Mouse (Mus musculus) myocyte (in vitro differentiated cells): ENCODE results near the gene Muc1. TPM values are rescaled to one million over a fixed set of nuclear protein-coding genes. Genes with fewer than 3 reads are reported as not detected.

Experiments used
- H3K27me3 ChIP-seq: one replicate; pipeline ENCODE4 v1.6.1; 2011; ENCODE audit not compliant: control insufficient read depth, insufficient read depth, insufficient read length
- H3K36me3 ChIP-seq: one replicate; pipeline ENCODE4 v1.6.1; 2011; ENCODE audit not compliant: control insufficient read depth, insufficient read depth
- H3K4me2 ChIP-seq: one replicate; pipeline ENCODE4 v1.6.1; 2011; ENCODE audit warnings: low read depth, control low read depth
- H3K4me3 ChIP-seq: one replicate; pipeline ENCODE4 v1.5.1; 2011; ENCODE audit warnings: mild to moderate bottlenecking, control low read depth, moderate library complexity
- H3K79me2 ChIP-seq: one replicate; pipeline ENCODE4 v1.6.1; 2011; ENCODE audit not compliant: control insufficient read depth, insufficient read depth
- H3ac ChIP-seq: one replicate; pipeline ENCODE4 v1.6.1; 2011; ENCODE audit not compliant: control insufficient read depth, insufficient read length
- CEBPB ChIP-seq: IDR thresholded peaks from 2 replicates; pipeline ENCODE4 v1.6.1; 2011; ENCODE audit warnings: mild to moderate bottlenecking, moderate library complexity; ENCODE audit not compliant: poor library complexity, insufficient read depth, severe bottlenecking
- E2F4 ChIP-seq: IDR thresholded peaks from one replicate; pipeline ENCODE4 v1.6.1; 2011; ENCODE audit warnings: mild to moderate bottlenecking, control low read depth, moderate library complexity; ENCODE audit not compliant: insufficient read depth
- MAX ChIP-seq: IDR thresholded peaks from one replicate; pipeline ENCODE4 v1.6.1; 2011; ENCODE audit warnings: low read depth, mild to moderate bottlenecking, control low read depth
- MYOD1 ChIP-seq, 3 experiments: IDR thresholded peaks; one replicate each; pipeline ENCODE4 v1.6.1; 2011; ENCODE audit warnings: control low read depth in 2 of 3, low read depth in 2 of 3, mild to moderate bottlenecking in 2 of 3, moderate library complexity in 1 of 3; ENCODE audit not compliant: insufficient read length in 2 of 3, control insufficient read depth in 1 of 3
- MYOG ChIP-seq, 3 experiments: IDR thresholded peaks; one replicate each; pipeline ENCODE4 v1.6.1; 2011; ENCODE audit warnings: control low read depth in 2 of 3, low read depth in 2 of 3, mild to moderate bottlenecking in 2 of 3; ENCODE audit not compliant: insufficient read length in 2 of 3, control insufficient read depth in 1 of 3, insufficient read depth in 1 of 3
- POLR2A ChIP-seq: IDR thresholded peaks from one replicate; pipeline ENCODE4 v1.6.1; 2011; ENCODE audit warnings: low read depth, mild to moderate bottlenecking, control low read depth, moderate library complexity; ENCODE audit not compliant: insufficient read length
- POLR2AphosphoS2 ChIP-seq: IDR thresholded peaks from one replicate; pipeline ENCODE4 v1.6.1; 2011; ENCODE audit warnings: low read depth, control low read depth; ENCODE audit not compliant: insufficient read length
- REST ChIP-seq: IDR thresholded peaks from one replicate; pipeline ENCODE4 v1.6.1; 2011; ENCODE audit warnings: mild to moderate bottlenecking, control low read depth, moderate library complexity; ENCODE audit not compliant: insufficient read depth, insufficient read length
- SRF ChIP-seq: IDR thresholded peaks from one replicate; pipeline ENCODE4 v1.6.1; 2011; ENCODE audit warnings: low read depth; ENCODE audit not compliant: control insufficient read depth, insufficient read length
- TCF12 ChIP-seq: IDR thresholded peaks from one replicate; pipeline ENCODE4 v1.6.1; 2011; ENCODE audit warnings: mild to moderate bottlenecking, control low read depth; ENCODE audit not compliant: poor library complexity, insufficient read depth, severe bottlenecking
- TCF3 ChIP-seq: IDR thresholded peaks from one replicate; pipeline ENCODE4 v1.6.1; 2011; ENCODE audit warnings: low read depth, control low read depth; ENCODE audit not compliant: insufficient read length
- USF1 ChIP-seq: IDR thresholded peaks from one replicate; pipeline ENCODE4 v1.6.1; 2011; ENCODE audit warnings: low read depth, mild to moderate bottlenecking, control low read depth, moderate library complexity
- polyA plus RNA-seq: library from polyadenylated mRNA; unstranded; fragments of >200 nt; fragmentation: generic; extraction: Trizol; gene quantifications from one replicate; pipeline ENCODE4 v1.2.1, GENCODE M21; 2012; ENCODE audit warnings: missing spikeins

Gene Muc1
- polyA plus RNA-seq, 1 experiment: 0.37 TPM

- TF ChIP-seq MYOD1 (IDR thresholded peaks at IDR 0.05; ENCODE audit: control insufficient read depth in 1 of 3, insufficient read length in 2 of 3, low read depth in 2 of 3) (no peak), REST (no peak), POLR2A (no peak), CEBPB (no peak), MYOG (IDR thresholded peaks at IDR 0.05; ENCODE audit: control insufficient read depth in 1 of 3, insufficient read depth in 1 of 3, insufficient read length in 2 of 3, low read depth in 2 of 3) (no peak), USF1 (no peak), TCF12 (no peak), POLR2AphosphoS2 (no peak), TCF3 (no peak), SRF (no peak), MAX (no peak), E2F4 (no peak)
Observed at GRCm38 (mm10) chr3:89187197-89187596, 41.7 kb upstream of the Muc1 start.

GRCm38 (mm10) chr3:89187690-89188477, 41.0 kb upstream of the Muc1 start:
- TF ChIP-seq TCF3: no peak
- TF ChIP-seq CEBPB: no peak
- TF ChIP-seq MYOG (IDR thresholded peaks at IDR 0.05; ENCODE audit: control insufficient read depth in 1 of 3, insufficient read depth in 1 of 3, insufficient read length in 2 of 3, low read depth in 2 of 3): no peak
- TF ChIP-seq TCF12: no peak
- TF ChIP-seq USF1: no peak
- TF ChIP-seq E2F4: no peak
- no peak for TF ChIP-seq POLR2AphosphoS2
- TF ChIP-seq SRF: no peak
- TF ChIP-seq POLR2A: no peak
- no peak for TF ChIP-seq REST
- TF ChIP-seq MYOD1 (IDR thresholded peaks at IDR 0.05; ENCODE audit: control insufficient read depth in 1 of 3, insufficient read length in 2 of 3, low read depth in 2 of 3): no peak
- TF ChIP-seq MAX: no peak
- Histone ChIP-seq H3K79me2 (no peaks in the 10 kb centered on the region), H3ac (no peak overlapping the region), H3K36me3 (no peaks in the 10 kb centered on the region), H3K4me2 (no peak overlapping the region), H3K27me3 (no peaks in the 10 kb centered on the region), H3K4me3 (no peak overlapping the region)

More at GRCm38 (mm10) chr3:89187197-89187596, 41.7 kb upstream of the Muc1 start:
- Histone ChIP-seq H3K4me3 (no peak overlapping the region), H3K4me2 (no peak overlapping the region), H3K79me2 (no peaks in the 10 kb centered on the region), H3ac (no peak overlapping the region), H3K36me3 (no peaks in the 10 kb centered on the region), H3K27me3 (no peaks in the 10 kb centered on the region)

- no peaks in the 10 kb centered on the region for H3K36me3 ChIP-seq
- no peak for TF ChIP-seq REST
- TF ChIP-seq MYOG (IDR thresholded peaks at IDR 0.05; ENCODE audit: control insufficient read depth in 1 of 3, insufficient read depth in 1 of 3, insufficient read length in 2 of 3, low read depth in 2 of 3): no peak
- no peak for TF ChIP-seq MAX
- no peak for TF ChIP-seq CEBPB
- TF ChIP-seq SRF: no peak
- TF ChIP-seq TCF3: no peak
- no peak for TF ChIP-seq MYOD1 (IDR thresholded peaks at IDR 0.05; ENCODE audit: control insufficient read depth in 1 of 3, insufficient read length in 2 of 3, low read depth in 2 of 3)
- H3K27me3 ChIP-seq: no peaks in the 10 kb centered on the region
- no peak overlapping the region for H3K4me2 ChIP-seq
- no peak overlapping the region for H3K4me3 ChIP-seq
- no peaks in the 10 kb centered on the region for H3K79me2 ChIP-seq
- no peak overlapping the region for H3ac ChIP-seq
Observed at GRCm38 (mm10) chr3:89188478-89188875, 40.4 kb upstream of the Muc1 start.

GRCm38 (mm10) chr3:89190436-89190835, 38.4 kb upstream of the Muc1 start:
- Histone ChIP-seq H3K4me2 (no peak overlapping the region), H3K36me3 (no peaks in the 10 kb centered on the region), H3K4me3 (no peak overlapping the region), H3ac (no peak overlapping the region), H3K79me2 (no peaks in the 10 kb centered on the region), H3K27me3 (no peaks in the 10 kb centered on the region)
- TF ChIP-seq REST (no peak), CEBPB (no peak), POLR2AphosphoS2 (no peak), TCF12 (no peak), MYOG (IDR thresholded peaks at IDR 0.05; ENCODE audit: control insufficient read depth in 1 of 3, insufficient read depth in 1 of 3, insufficient read length in 2 of 3, low read depth in 2 of 3) (no peak), E2F4 (no peak), TCF3 (no peak), MYOD1 (IDR thresholded peaks at IDR 0.05; ENCODE audit: control insufficient read depth in 1 of 3, insufficient read length in 2 of 3, low read depth in 2 of 3) (no peak), MAX (no peak), POLR2A (no peak), USF1 (no peak), SRF (no peak)

GRCm38 (mm10) chr3:89193351-89193750, 35.5 kb upstream of the Muc1 start:
- no peak overlapping the region for H3K4me2 ChIP-seq
- H3K79me2 ChIP-seq: no peaks in the 10 kb centered on the region
- H3K27me3 ChIP-seq: no peaks in the 10 kb centered on the region
- no peaks in the 10 kb centered on the region for H3K36me3 ChIP-seq
- no peak for TF ChIP-seq MYOD1 (IDR thresholded peaks at IDR 0.05; ENCODE audit: control insufficient read depth in 1 of 3, insufficient read length in 2 of 3, low read depth in 2 of 3)
- no peak for TF ChIP-seq MYOG (IDR thresholded peaks at IDR 0.05; ENCODE audit: control insufficient read depth in 1 of 3, insufficient read depth in 1 of 3, insufficient read length in 2 of 3, low read depth in 2 of 3)
- no peak for TF ChIP-seq POLR2AphosphoS2
- TF ChIP-seq SRF: no peak
- TF ChIP-seq TCF12: no peak
- no peak for TF ChIP-seq E2F4
- TF ChIP-seq TCF3: no peak
- TF ChIP-seq MAX: no peak
- no peak for TF ChIP-seq USF1
- TF ChIP-seq REST: no peak
- no peak overlapping the region for H3K4me3 ChIP-seq
- no peak overlapping the region for H3ac ChIP-seq
